Mouse (Mus musculus): ENCODE measurements at regions not wholly inside any gene's neighbourhood (a gene's known extent, or its start where the extent isn't known, plus 50 kb on each side); places are given as distances from the start of the nearest gene placed in this dataset.

DNA sequence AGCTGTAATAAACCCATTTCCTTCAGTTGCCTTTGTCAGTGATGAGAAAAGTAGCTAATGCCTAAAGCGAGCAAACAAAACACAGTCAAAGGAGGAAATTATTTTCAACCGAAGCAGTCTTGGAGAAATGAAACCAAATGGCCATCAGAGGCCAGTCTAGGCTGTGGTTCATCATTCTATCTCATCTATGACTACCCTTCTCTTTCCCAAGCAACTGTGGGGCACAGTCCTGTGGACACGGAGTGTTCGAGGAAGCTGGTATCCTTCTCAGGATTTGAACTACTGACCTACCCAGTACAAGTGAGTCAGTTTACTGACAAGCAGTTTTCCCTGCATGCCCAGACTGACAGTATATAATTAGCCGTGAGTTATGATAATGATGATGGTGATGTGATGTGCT is 319.1 kb downstream of the Bcl11a start:
- Histone ChIP-seq H3K4me2 (no peak overlapping the region), H3K9ac (no peak overlapping the region), H3K36me3 (no peaks in the 10 kb centered on the region), H3K27me3 (no peaks in the 10 kb centered on the region), H3K9me3 (no peaks in the 10 kb centered on the region), H3K27ac (no peak overlapping the region), H3K4me3 (no peak overlapping the region), H3K4me1 (no peaks in the 10 kb centered on the region)
- no peak for ATAC-seq (ENCODE audit: insufficient number of reproducible peaks, insufficient read depth, low FRiP score, low TSS enrichment, low read depth)
- WGBS = 81% methylated on average over 5 of the region's 5 CpGs

GRCm38 (mm10) chr11:24397710-24398109 is 319.9 kb downstream of the Bcl11a start:
- no peak for ATAC-seq (ENCODE audit: insufficient number of reproducible peaks, insufficient read depth, low FRiP score, low TSS enrichment, low read depth)
- no peak overlapping the region for H3K4me2 ChIP-seq
- 48% methylated on average over 1 of the region's 1 CpGs for WGBS

GRCm38 (mm10) chr11:24401151-24401550 is 323.3 kb downstream of the Bcl11a start:
- Histone ChIP-seq H3K9me3 (no peaks in the 10 kb centered on the region), H3K4me1 (no peaks in the 10 kb centered on the region)
- 77% methylated on average over 3 of the region's 3 CpGs for WGBS

More at GRCm38 (mm10) chr11:24397710-24398109, 319.9 kb downstream of the Bcl11a start:
- Histone ChIP-seq H3K36me3 (no peaks in the 10 kb centered on the region), H3K27me3 (no peaks in the 10 kb centered on the region), H3K9ac (no peak overlapping the region), H3K9me3 (no peaks in the 10 kb centered on the region), H3K4me1 (no peaks in the 10 kb centered on the region), H3K27ac (no peak overlapping the region), H3K4me3 (no peak overlapping the region)

GRCm38 (mm10) chr11:24402127-24402526 is 324.3 kb downstream of the Bcl11a start:
- Histone ChIP-seq H3K27ac (no peak overlapping the region), H3K9me3 (no peaks in the 10 kb centered on the region), H3K9ac (no peak overlapping the region), H3K27me3 (no peaks in the 10 kb centered on the region), H3K4me2 (no peak overlapping the region), H3K36me3 (no peaks in the 10 kb centered on the region), H3K4me1 (no peaks in the 10 kb centered on the region), H3K4me3 (no peak overlapping the region)
- no peak for ATAC-seq (ENCODE audit: insufficient number of reproducible peaks, insufficient read depth, low FRiP score, low TSS enrichment, low read depth)
- WGBS = 73% methylated on average over 3 of the region's 3 CpGs

More at GRCm38 (mm10) chr11:24401151-24401550, 323.3 kb downstream of the Bcl11a start:
- Histone ChIP-seq H3K4me2 (no peak overlapping the region), H3K4me3 (no peak overlapping the region), H3K36me3 (no peaks in the 10 kb centered on the region), H3K27me3 (no peaks in the 10 kb centered on the region), H3K9ac (no peak overlapping the region), H3K27ac (no peak overlapping the region)
- ATAC-seq (ENCODE audit: insufficient number of reproducible peaks, insufficient read depth, low FRiP score, low TSS enrichment, low read depth) = no peak

DNA sequence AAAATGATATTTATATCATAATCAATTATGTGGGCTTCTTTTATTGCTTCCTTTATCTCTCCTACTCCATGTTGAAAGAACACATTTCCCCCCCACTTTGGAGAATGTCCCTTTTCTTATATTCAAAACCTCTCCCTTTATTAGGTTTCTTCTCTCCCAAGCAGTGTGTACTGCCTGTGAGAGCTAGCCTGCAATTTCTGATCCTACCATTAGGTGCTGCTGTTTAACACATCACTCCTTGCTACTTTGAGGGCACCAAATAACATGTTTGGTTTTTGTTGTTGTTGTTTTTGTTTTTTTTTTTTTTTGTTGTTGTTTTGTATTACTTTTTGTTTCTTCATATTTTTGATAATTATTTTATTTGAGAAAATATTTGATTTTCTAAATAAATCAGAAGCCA is 336.9 kb downstream of the Bcl11a start:
- ATAC-seq (ENCODE audit: insufficient number of reproducible peaks, insufficient read depth, low FRiP score, low TSS enrichment, low read depth) = no peak
- Histone ChIP-seq H3K9me3 (no peaks in the 10 kb centered on the region), H3K4me3 (no peak overlapping the region), H3K9ac (no peak overlapping the region), H3K36me3 (no peaks in the 10 kb centered on the region), H3K27me3 (no peaks in the 10 kb centered on the region), H3K4me2 (no peak overlapping the region), H3K4me1 (no peaks in the 10 kb centered on the region), H3K27ac (no peak overlapping the region)

GRCm38 (mm10) chr11:24422066-24422775 is 344.4 kb downstream of the Bcl11a start:
- Histone ChIP-seq H3K4me3 (no peak overlapping the region), H3K36me3 (no peaks in the 10 kb centered on the region), H3K4me2 (no peak overlapping the region), H3K27ac (no peak overlapping the region), H3K4me1 (no peaks in the 10 kb centered on the region; the same call in 1 of the 2 replicates), H3K9me3 (no peaks in the 10 kb centered on the region), H3K9ac (no peak overlapping the region), H3K27me3 (no peaks in the 10 kb centered on the region)
- no peak for ATAC-seq (ENCODE audit: insufficient number of reproducible peaks, insufficient read depth, low FRiP score, low TSS enrichment, low read depth)
- WGBS = 80% methylated on average over 10 of the region's 10 CpGs

GRCm38 (mm10) chr11:24423278-24423677 is 345.4 kb downstream of the Bcl11a start:
- no peak for ATAC-seq (ENCODE audit: insufficient number of reproducible peaks, insufficient read depth, low FRiP score, low TSS enrichment, low read depth)
- WGBS = 87% methylated on average over 6 of the region's 6 CpGs
- H3K9me3 ChIP-seq = no peaks in the 10 kb centered on the region
- no peak overlapping the region for H3K9ac ChIP-seq
- no peaks in the 10 kb centered on the region; the same call in 1 of the 2 replicates for H3K4me1 ChIP-seq
- H3K4me3 ChIP-seq = no peak overlapping the region
- no peaks in the 10 kb centered on the region for H3K27me3 ChIP-seq
- no peak overlapping the region for H3K27ac ChIP-seq
- no peaks in the 10 kb centered on the region for H3K36me3 ChIP-seq
- H3K4me2 ChIP-seq = no peak overlapping the region

GRCm38 (mm10) chr11:24426995-24427883 is 349.4 kb downstream of the Bcl11a start:
- Histone ChIP-seq H3K27me3 (no peaks in the 10 kb centered on the region), H3K4me1 (no peaks in the 10 kb centered on the region; the same call in 1 of the 2 replicates), H3K36me3 (no peaks in the 10 kb centered on the region), H3K4me2 (no peak overlapping the region), H3K9ac (no peak overlapping the region), H3K4me3 (no peak overlapping the region), H3K9me3 (no peaks in the 10 kb centered on the region), H3K27ac (no peak overlapping the region)
- ATAC-seq (ENCODE audit: insufficient number of reproducible peaks, insufficient read depth, low FRiP score, low TSS enrichment, low read depth) = no peak
- WGBS = 42% methylated on average over 5 of the region's 5 CpGs

GRCm38 (mm10) chr11:24448608-24449007 is 370.8 kb downstream of the Bcl11a start:
- Histone ChIP-seq H3K9ac (no peak overlapping the region), H3K27ac (no peak overlapping the region), H3K4me1 (0 out of 2 replicates have a peak, but pooled peaks cover 4% of the 10 kb centered on the region), H3K36me3 (no peaks in the 10 kb centered on the region), H3K4me2 (no peak overlapping the region), H3K9me3 (no peaks in the 10 kb centered on the region), H3K4me3 (no peak overlapping the region), H3K27me3 (no peaks in the 10 kb centered on the region)
- 76% methylated on average over 1 of the region's 1 CpGs for WGBS
- ATAC-seq (ENCODE audit: insufficient number of reproducible peaks, insufficient read depth, low FRiP score, low TSS enrichment, low read depth) = no peak

- Histone ChIP-seq H3K4me1 (0 out of 2 replicates have a peak, but pooled peaks cover 4% of the 10 kb centered on the region), H3K27ac (no peak overlapping the region), H3K36me3 (no peaks in the 10 kb centered on the region), H3K4me2 (no peak overlapping the region), H3K27me3 (no peaks in the 10 kb centered on the region), H3K9me3 (no peaks in the 10 kb centered on the region), H3K9ac (no peak overlapping the region), H3K4me3 (no peak overlapping the region)
- no peak for ATAC-seq (ENCODE audit: insufficient number of reproducible peaks, insufficient read depth, low FRiP score, low TSS enrichment, low read depth)
- WGBS = 53% methylated on average over 7 of the region's 7 CpGs
Observed at GRCm38 (mm10) chr11:24452267-24452666, 374.4 kb downstream of the Bcl11a start.

- Histone ChIP-seq H3K4me2 (no peak overlapping the region), H3K27ac (no peak overlapping the region), H3K27me3 (no peaks in the 10 kb centered on the region), H3K4me3 (no peak overlapping the region), H3K9me3 (no peaks in the 10 kb centered on the region), H3K4me1 (no peaks in the 10 kb centered on the region), H3K9ac (no peak overlapping the region), H3K36me3 (no peaks in the 10 kb centered on the region)
- ATAC-seq (ENCODE audit: insufficient number of reproducible peaks, insufficient read depth, low FRiP score, low TSS enrichment, low read depth) = no peak
- WGBS = 68% methylated on average over 4 of the region's 4 CpGs
Observed at GRCm38 (mm10) chr11:24464642-24465041, 386.8 kb downstream of the Bcl11a start.

DNA sequence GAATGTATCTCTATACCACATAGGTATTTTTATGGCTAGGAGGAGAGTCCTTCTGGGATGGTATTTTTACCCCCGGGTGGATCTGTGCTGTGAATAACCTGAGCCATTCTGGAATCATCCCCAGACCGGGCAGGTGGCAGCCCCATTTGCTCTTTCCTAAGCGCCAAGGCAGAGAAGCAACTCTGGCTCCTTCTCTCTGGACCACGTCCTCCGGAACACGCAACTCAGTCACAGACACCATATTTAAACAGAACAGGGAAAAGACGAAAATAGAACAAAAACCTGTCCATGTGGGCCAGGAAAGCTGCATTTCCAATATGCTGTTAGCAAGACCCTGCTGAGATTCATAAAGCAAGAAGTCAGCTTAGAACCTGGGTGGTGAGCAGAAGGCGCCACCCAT is 389.6 kb downstream of the Bcl11a start:
- 93% methylated on average over 8 of the region's 8 CpGs for WGBS
- H3K9me3 ChIP-seq = no peaks in the 10 kb centered on the region
- no peak overlapping the region for H3K27ac ChIP-seq
- no peak for ATAC-seq (ENCODE audit: insufficient number of reproducible peaks, insufficient read depth, low FRiP score, low TSS enrichment, low read depth)
- H3K4me3 ChIP-seq = no peak overlapping the region
- H3K4me1 ChIP-seq = 0 out of 2 replicates have a peak, but pooled peaks cover 3% of the 10 kb centered on the region
- no peak overlapping the region for H3K9ac ChIP-seq
- H3K4me2 ChIP-seq = no peak overlapping the region
- H3K27me3 ChIP-seq = no peaks in the 10 kb centered on the region
- no peaks in the 10 kb centered on the region for H3K36me3 ChIP-seq
